Mouse (Mus musculus) fat pad, adult 2 months (tissue): ENCODE measurements around the gene Fam83g.

Experiments used
- DNase-seq: peaks from one replicate; pipeline ENCODE4 v3.0.0-alpha.2; 2011; ENCODE audit warnings: low read depth, low spot score; ENCODE audit errors: extremely low read depth

Fam83g gene

GRCm38 (mm10) chr11:61671781-61672383 is 12.0 kb upstream of the Fam83g start:
- DNase-seq = no peak

- DNase-seq = no peak
These were observed 10.2 kb upstream of the Fam83g start for GRCm38 (mm10) chr11:61673686-61674085.

GRCm38 (mm10) chr11:61674151-61674838 is 9.6 kb upstream of the Fam83g start:
- no peak for DNase-seq

GRCm38 (mm10) chr11:61674839-61675159 is 9.1 kb upstream of the Fam83g start:
- no peak for DNase-seq

GRCm38 (mm10) chr11:61675332-61675731 is 8.6 kb upstream of the Fam83g start:
- no peak for DNase-seq

- no peak for DNase-seq
These were observed 7.6 kb upstream of the Fam83g start for GRCm38 (mm10) chr11:61676216-61676854.

- no peak for DNase-seq
These were observed 6.2 kb upstream of the Fam83g start for GRCm38 (mm10) chr11:61677709-61678108.

GRCm38 (mm10) chr11:61679091-61679866 is 4.6 kb upstream of the Fam83g start:
- no peak for DNase-seq

GRCm38 (mm10) chr11:61685119-61685725 is 1.3 kb downstream of the Fam83g start:
- no peak for DNase-seq

- no peak for DNase-seq
These were observed 2.2 kb downstream of the Fam83g start for GRCm38 (mm10) chr11:61686141-61686540.

- DNase-seq = no peak
These were observed 3.1 kb downstream of the Fam83g start for GRCm38 (mm10) chr11:61686906-61687453.

- no peak for DNase-seq
These were observed 3.7 kb downstream of the Fam83g start for GRCm38 (mm10) chr11:61687595-61687994.

- DNase-seq = no peak
These were observed 9.1 kb downstream of the Fam83g start for GRCm38 (mm10) chr11:61692996-61693395.

- DNase-seq = no peak
These were observed 15.0 kb downstream of the Fam83g start for GRCm38 (mm10) chr11:61698852-61699251.

GRCm38 (mm10) chr11:61699460-61699859 is 15.6 kb downstream of the Fam83g start:
- DNase-seq = no peak

- DNase-seq = no peak
These were observed 16.0 kb downstream of the Fam83g start for GRCm38 (mm10) chr11:61699933-61700332.

GRCm38 (mm10) chr11:61701696-61702095 is 17.8 kb downstream of the Fam83g start:
- no peak for DNase-seq

GRCm38 (mm10) chr11:61702494-61702893 is 18.6 kb downstream of the Fam83g start:
- DNase-seq = no peak

GRCm38 (mm10) chr11:61705581-61705980 is 21.7 kb downstream of the Fam83g start:
- DNase-seq = no peak

GRCm38 (mm10) chr11:61706232-61706631 is 22.3 kb downstream of the Fam83g start:
- DNase-seq = no peak

GRCm38 (mm10) chr11:61708928-61709327 is 25.0 kb downstream of the Fam83g start:
- DNase-seq = no peak
